Mouse (Mus musculus): Measurements from ENCODE around the gene Olfr137. TPM values are rescaled to one million over a fixed set of nuclear protein-coding genes. Genes with fewer than 3 reads are reported as not detected.

The Olfr137 gene
- total RNA-seq (2023) = not detected

DNA sequence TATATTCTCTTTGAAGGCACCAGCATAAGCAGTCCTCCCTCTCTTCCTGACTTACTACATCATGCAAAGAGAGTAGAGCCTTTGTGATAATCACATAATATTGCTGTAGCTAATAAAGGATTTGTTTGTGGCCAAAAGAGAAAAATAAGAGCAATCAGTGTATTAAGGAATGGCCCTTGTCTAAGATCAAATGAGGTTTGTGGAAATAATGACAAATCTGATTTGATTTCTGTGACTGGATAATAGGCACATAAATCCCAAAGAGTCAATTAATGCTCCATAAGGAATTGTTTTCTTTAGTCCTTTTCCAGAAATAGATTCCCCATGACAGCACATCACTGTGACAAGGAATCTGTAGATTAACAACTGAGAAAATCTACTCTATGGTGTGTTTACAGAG is at the start of gene Olfr137:
TSS of gene Olfr137 (minus strand) at position 101 of the 400 bp plus-strand sequence.

DNA sequence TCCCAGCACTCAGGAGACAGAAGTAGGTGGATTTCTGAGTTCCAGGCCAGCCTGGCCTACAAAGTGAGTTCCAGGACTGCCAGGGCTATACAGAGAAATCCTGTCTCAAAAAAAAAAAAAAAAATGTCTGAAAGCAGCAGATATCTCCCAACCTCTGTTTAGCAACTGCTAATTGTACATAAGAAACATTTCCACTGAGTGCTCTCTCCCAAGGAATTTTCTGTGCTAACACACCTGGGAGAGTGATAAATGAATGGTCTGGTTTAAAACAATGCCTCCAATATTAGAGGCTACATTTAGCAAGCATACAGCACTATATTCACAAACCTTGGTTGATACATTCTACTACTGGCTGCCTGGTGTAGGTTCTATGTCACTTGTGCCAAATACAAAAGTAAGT is 22.2 kb upstream of the Olfr137 start, which contains the start of gene Olfr136:
TSS of gene Olfr136 (plus strand) at position 301 of the 400 bp plus-strand sequence.

DNA sequence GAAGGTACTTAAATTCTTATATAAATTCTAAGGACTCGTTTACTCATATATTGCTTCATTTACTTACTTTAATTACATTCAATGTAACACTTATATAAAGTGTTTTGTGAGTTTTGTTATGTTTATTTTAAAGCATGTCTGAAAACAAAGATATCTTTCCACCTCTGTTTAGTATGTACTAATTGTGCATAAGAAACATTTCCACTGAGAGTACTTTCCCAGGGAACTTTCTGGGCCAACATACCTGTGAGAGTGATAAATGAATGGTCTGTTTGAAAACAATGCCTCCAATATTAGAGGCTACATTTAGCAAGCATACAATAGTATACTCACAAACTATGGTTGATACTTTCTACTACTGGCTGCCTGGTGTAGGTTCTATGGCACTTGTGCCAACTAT is 46.6 kb downstream of the Olfr137 start, which contains the start of gene Olfr138:
TSS of gene Olfr138 (plus strand) at position 301 of the 400 bp plus-strand sequence.

Other genes starting within 250 kb of the Olfr137 start
- not detected for gene Olfr129, start 247.5 kb downstream of the Olfr137 start, total RNA-seq (2023)
- not detected for gene Olfr130, start 243.6 kb downstream of the Olfr137 start, total RNA-seq (2023)
- gene Olfr131, start 218.9 kb downstream of the Olfr137 start, total RNA-seq (2023) = not detected
- gene Olfr132, start 173.0 kb downstream of the Olfr137 start, total RNA-seq (2023) = not detected
- not detected for gene Olfr133, start 162.3 kb downstream of the Olfr137 start, total RNA-seq (2023)
- gene Olfr134, start 136.2 kb downstream of the Olfr137 start, total RNA-seq (2023) = not detected
- gene Olfr135, start 103.2 kb downstream of the Olfr137 start, total RNA-seq (2023) = not detected
- not detected for gene Olfr138, start 46.5 kb downstream of the Olfr137 start, total RNA-seq (2023)
- not detected for gene Olfr136, start 22.3 kb upstream of the Olfr137 start, total RNA-seq (2023)
- not detected for gene Esp36, start 112.6 kb upstream of the Olfr137 start, total RNA-seq (2023)
- gene Esp34, start 246.6 kb upstream of the Olfr137 start, total RNA-seq (2023) = not detected